Mouse (Mus musculus) midbrain, embryonic 13.5 days (tissue): ENCODE measurements at regions not wholly inside any gene's neighbourhood (a gene's known extent, or its start where the extent isn't known, plus 50 kb on each side); places are given as distances from the start of the nearest gene placed in this dataset.
A peak's percentile ranks its signal among the peaks of the same experiment; 100 is the strongest.

Source experiments
- ATAC-seq: fragments of 200-750 bp; cut with Nextera tagmentation; 2 replicates; pipeline ENCODE4 v1.8.0; 2017; ENCODE audit warnings: mild to moderate bottlenecking, moderate TSS enrichment, moderate library complexity
- H3K27ac ChIP-seq: fragments of 300-500 bp; sonication (generic); 2 replicates; pipeline ENCODE4 v1.5.1; 2015; ENCODE audit warnings: inconsistent platforms, mild to moderate bottlenecking, moderate library complexity
- H3K27me3 ChIP-seq: fragments of 300-500 bp; sonication (generic); 2 replicates; pipeline ENCODE4 v1.6.1; 2015; ENCODE audit warnings: mild to moderate bottlenecking, inconsistent platforms
- H3K36me3 ChIP-seq: fragments of 300-500 bp; sonication (generic); 2 replicates; pipeline ENCODE4 v1.6.1; 2015; ENCODE audit warnings: mild to moderate bottlenecking, inconsistent platforms
- H3K4me1 ChIP-seq: fragments of 300-500 bp; sonication (generic); replicated peaks from 2 replicates; pipeline ENCODE4 v1.6.1; 2015; ENCODE audit warnings: inconsistent platforms
- H3K4me2 ChIP-seq: fragments of 300-500 bp; sonication (generic); replicated peaks from 2 replicates; pipeline ENCODE4 v1.6.1; 2015; ENCODE audit warnings: moderate library complexity, mild to moderate bottlenecking, inconsistent platforms
- H3K4me3 ChIP-seq: fragments of 300-500 bp; sonication (generic); replicated peaks from 2 replicates; pipeline ENCODE4 v1.5.1; 2015; ENCODE audit warnings: mild to moderate bottlenecking, inconsistent platforms
- H3K9ac ChIP-seq: fragments of 300-500 bp; sonication (generic); replicated peaks from 2 replicates; pipeline ENCODE4 v1.6.1; 2015; ENCODE audit warnings: mild to moderate bottlenecking, inconsistent platforms
- H3K9me3 ChIP-seq: fragments of 300-500 bp; sonication (generic); 2 replicates; pipeline ENCODE4 v1.6.1; 2016; ENCODE audit warnings: mild to moderate bottlenecking, inconsistent platforms
- WGBS: fragments of 180-500 bp; shearing (Covaris S2); methylation state at CpG from one replicate; pipeline ENCODE4 v1.1.7; 2015; 5-methylcytosine and 5-hydroxymethylcytosine counted together

DNA sequence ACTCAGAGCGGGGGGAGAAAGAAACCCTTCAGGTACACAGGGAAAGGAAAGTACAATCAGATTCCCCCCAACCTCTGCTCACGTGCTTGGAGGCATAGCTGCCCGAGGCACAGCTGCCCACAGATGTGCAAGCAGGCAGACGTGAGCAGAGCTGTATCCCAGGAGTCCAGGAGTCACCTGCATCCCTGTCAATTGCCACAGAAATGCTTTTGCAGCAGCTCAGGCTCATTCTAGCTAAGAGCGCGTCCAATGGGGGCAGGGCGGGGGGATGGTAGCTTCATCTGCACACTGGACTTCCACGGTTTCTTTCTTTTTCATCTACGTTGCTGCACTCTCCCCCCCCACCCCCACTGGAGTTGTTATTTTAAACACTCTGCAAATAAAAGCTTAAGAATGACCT is 66.0 kb upstream of the Fat4 start:
- Histone ChIP-seq H3K36me3 (no peaks in the 10 kb centered on the region), H3K27ac (peak overlapping the region; percentile 22; the same call in 1 of the 2 replicates), H3K4me2 (peak overlapping the region; percentile 25; the same call in 1 of the 2 replicates), H3K9me3 (no peaks in the 10 kb centered on the region), H3K4me3 (no peak overlapping the region), H3K27me3 (no peaks in the 10 kb centered on the region), H3K4me1 (peaks cover 11% of the 10 kb centered on the region), H3K9ac (no peak overlapping the region)
- peak; percentile 85 for ATAC-seq
- WGBS, result 39% methylated on average over 9 of the region's 9 CpGs

DNA sequence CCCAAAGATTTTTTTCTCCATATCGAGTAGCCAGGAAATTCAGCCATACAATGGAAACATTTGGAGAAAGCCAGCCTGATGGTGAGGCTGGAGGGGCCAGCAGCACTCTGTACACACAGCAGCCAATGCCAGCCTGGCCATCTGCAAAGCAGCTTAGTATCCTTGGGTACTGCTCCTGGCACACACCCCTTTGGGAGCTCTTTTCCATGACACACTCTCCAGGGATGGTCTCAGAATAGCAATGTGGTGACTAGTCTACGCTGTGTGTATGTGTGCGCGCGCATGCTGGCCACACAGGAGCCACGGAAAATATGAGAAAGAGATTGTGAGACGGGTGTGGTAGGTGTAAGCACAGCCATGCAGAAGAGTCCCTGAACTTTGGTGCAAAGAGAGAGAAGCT is 66.4 kb upstream of the Fat4 start:
- no peak overlapping the region for H3K4me3 ChIP-seq
- no peak overlapping the region for H3K4me2 ChIP-seq
- no peaks in the 10 kb centered on the region for H3K36me3 ChIP-seq
- WGBS, result 88% methylated on average over 7 of the region's 7 CpGs
- peak; percentile 79 for ATAC-seq
- peak overlapping the region; percentile 22 for H3K27ac ChIP-seq
- H3K4me1 ChIP-seq, result peaks cover 11% of the 10 kb centered on the region
- H3K9ac ChIP-seq, result no peak overlapping the region
- H3K27me3 ChIP-seq, result no peaks in the 10 kb centered on the region
- H3K9me3 ChIP-seq, result no peaks in the 10 kb centered on the region

- no peaks in the 10 kb centered on the region for H3K9me3 ChIP-seq
- H3K4me1 ChIP-seq, result peaks cover 11% of the 10 kb centered on the region
- H3K27me3 ChIP-seq, result no peaks in the 10 kb centered on the region
- no peak overlapping the region for H3K4me2 ChIP-seq
- WGBS, result 82% methylated on average over 5 of the region's 5 CpGs
- H3K4me3 ChIP-seq, result no peak overlapping the region
- H3K9ac ChIP-seq, result no peak overlapping the region
- H3K27ac ChIP-seq, result no peak overlapping the region
- no peaks in the 10 kb centered on the region for H3K36me3 ChIP-seq
- no peak for ATAC-seq
Observed at GRCm38 (mm10) chr3:38817651-38818050, 69.1 kb upstream of the Fat4 start.

GRCm38 (mm10) chr3:38812457-38812856 is 74.3 kb upstream of the Fat4 start:
- no peaks in the 10 kb centered on the region for H3K27me3 ChIP-seq
- peak; percentile 84 for ATAC-seq
- 39% methylated on average over 4 of the region's 4 CpGs for WGBS
- H3K27ac ChIP-seq, result no peak overlapping the region
- no peak overlapping the region for H3K4me2 ChIP-seq
- H3K9me3 ChIP-seq, result no peaks in the 10 kb centered on the region
- H3K4me3 ChIP-seq, result no peak overlapping the region
- H3K36me3 ChIP-seq, result no peaks in the 10 kb centered on the region
- H3K4me1 ChIP-seq, result no peaks in the 10 kb centered on the region
- no peak overlapping the region for H3K9ac ChIP-seq

DNA sequence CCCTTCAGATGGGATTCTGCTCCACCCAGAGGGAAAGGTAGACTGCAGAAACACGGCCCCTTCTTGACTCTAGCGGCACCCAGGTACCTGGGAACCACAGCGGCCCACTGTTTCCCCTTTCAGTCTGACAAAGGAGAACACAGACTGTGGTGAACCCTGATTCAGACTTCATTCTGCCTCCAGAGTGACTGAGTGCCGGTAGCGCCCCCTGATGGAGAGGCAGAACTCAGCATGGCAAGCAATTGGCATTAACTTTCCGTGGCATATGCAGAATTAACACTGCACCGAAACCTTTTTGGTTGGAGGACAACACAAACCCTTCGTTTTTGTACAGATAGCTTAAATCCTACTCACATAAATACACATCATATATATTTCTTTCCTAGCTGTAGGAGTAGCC is 75.1 kb upstream of the Fat4 start:
- 91% methylated on average over 8 of the region's 8 CpGs for WGBS
- Histone ChIP-seq H3K9me3 (no peaks in the 10 kb centered on the region), H3K36me3 (no peaks in the 10 kb centered on the region), H3K9ac (no peak overlapping the region), H3K4me2 (no peak overlapping the region), H3K27me3 (no peaks in the 10 kb centered on the region), H3K4me1 (0 out of 2 replicates have a peak, but pooled peaks cover 1% of the 10 kb centered on the region), H3K27ac (0 out of 2 replicates have a peak overlapping the region, but pooled peaks have one; percentile 21), H3K4me3 (no peak overlapping the region)
- no peak for ATAC-seq

GRCm38 (mm10) chr3:38806469-38807055 is 80.2 kb upstream of the Fat4 start:
- no peak overlapping the region for H3K9ac ChIP-seq
- no peak for ATAC-seq
- H3K4me2 ChIP-seq, result no peak overlapping the region
- 81% methylated on average over 1 of the region's 1 CpGs for WGBS
- no peaks in the 10 kb centered on the region for H3K9me3 ChIP-seq
- no peaks in the 10 kb centered on the region for H3K36me3 ChIP-seq
- 0 out of 2 replicates have a peak, but pooled peaks cover 6% of the 10 kb centered on the region for H3K4me1 ChIP-seq
- H3K4me3 ChIP-seq, result no peak overlapping the region
- no peaks in the 10 kb centered on the region for H3K27me3 ChIP-seq
- no peak overlapping the region for H3K27ac ChIP-seq

GRCm38 (mm10) chr3:38806036-38806435 is 80.7 kb upstream of the Fat4 start:
- WGBS, result 81% methylated on average over 5 of the region's 5 CpGs
- H3K9me3 ChIP-seq, result no peaks in the 10 kb centered on the region
- no peaks in the 10 kb centered on the region for H3K27me3 ChIP-seq
- ATAC-seq, result no peak
- no peak overlapping the region for H3K9ac ChIP-seq
- 0 out of 2 replicates have a peak, but pooled peaks cover 6% of the 10 kb centered on the region for H3K4me1 ChIP-seq
- H3K4me2 ChIP-seq, result no peak overlapping the region
- no peaks in the 10 kb centered on the region for H3K36me3 ChIP-seq
- no peak overlapping the region for H3K27ac ChIP-seq
- H3K4me3 ChIP-seq, result no peak overlapping the region

GRCm38 (mm10) chr3:38795646-38796301 is 91.0 kb upstream of the Fat4 start:
- Histone ChIP-seq H3K9ac (no peak overlapping the region), H3K36me3 (no peaks in the 10 kb centered on the region), H3K27ac (peak overlapping the region; percentile 74), H3K4me2 (no peak overlapping the region), H3K9me3 (no peaks in the 10 kb centered on the region), H3K4me1 (peaks cover 15% of the 10 kb centered on the region), H3K4me3 (no peak overlapping the region), H3K27me3 (no peaks in the 10 kb centered on the region)
- peak; percentile 79 for ATAC-seq
- 64% methylated on average over 11 of the region's 11 CpGs for WGBS

GRCm38 (mm10) chr3:38793221-38793620 is 93.5 kb upstream of the Fat4 start:
- Histone ChIP-seq H3K9ac (no peak overlapping the region), H3K4me3 (no peak overlapping the region), H3K4me1 (peaks cover 18% of the 10 kb centered on the region), H3K9me3 (no peaks in the 10 kb centered on the region), H3K36me3 (no peaks in the 10 kb centered on the region), H3K27ac (no peak overlapping the region), H3K4me2 (no peak overlapping the region), H3K27me3 (no peaks in the 10 kb centered on the region)
- no peak for ATAC-seq
- WGBS, result 93% methylated on average over 3 of the region's 3 CpGs

DNA sequence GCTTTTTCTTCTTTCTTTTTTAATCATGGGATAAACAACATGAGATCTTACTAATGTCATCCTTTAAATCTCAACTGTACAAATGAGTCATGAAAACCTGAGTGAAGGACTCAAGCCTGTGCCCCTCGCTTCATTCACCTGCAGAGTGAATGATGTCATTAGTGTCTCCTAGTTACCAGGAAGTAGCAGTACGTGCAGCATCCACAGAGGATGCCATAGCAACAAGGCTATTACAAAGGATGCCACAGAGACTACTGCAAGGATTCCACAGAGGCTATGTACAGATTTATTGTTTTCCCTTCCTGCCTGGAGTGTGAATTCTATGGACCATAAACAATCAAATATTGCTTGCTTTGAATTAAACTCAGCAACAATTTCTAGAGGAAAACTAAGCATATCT is 98.0 kb upstream of the Fat4 start:
- Histone ChIP-seq H3K36me3 (no peaks in the 10 kb centered on the region), H3K4me2 (no peak overlapping the region), H3K9me3 (no peaks in the 10 kb centered on the region), H3K27me3 (no peaks in the 10 kb centered on the region), H3K9ac (no peak overlapping the region), H3K4me3 (no peak overlapping the region), H3K4me1 (peaks cover 3% of the 10 kb centered on the region; the same call in 1 of the 2 replicates), H3K27ac (0 out of 2 replicates have a peak overlapping the region, but pooled peaks have one; percentile 1)
- peak; percentile 86 for ATAC-seq
- WGBS, result 21% methylated on average over 2 of the region's 2 CpGs

- no peak for ATAC-seq
- Histone ChIP-seq H3K4me2 (no peak overlapping the region), H3K4me3 (no peak overlapping the region), H3K4me1 (peaks cover under 1% of the 10 kb centered on the region; the same call in 1 of the 2 replicates), H3K27ac (no peak overlapping the region), H3K9ac (no peak overlapping the region), H3K36me3 (no peaks in the 10 kb centered on the region), H3K9me3 (no peaks in the 10 kb centered on the region), H3K27me3 (no peaks in the 10 kb centered on the region)
- 90% methylated on average over 6 of the region's 6 CpGs for WGBS
Observed at GRCm38 (mm10) chr3:38783711-38784110, 103.0 kb upstream of the Fat4 start.

GRCm38 (mm10) chr3:38783051-38783450 is 103.7 kb upstream of the Fat4 start:
- no peaks in the 10 kb centered on the region for H3K9me3 ChIP-seq
- 32% methylated on average over 3 of the region's 3 CpGs for WGBS
- no peak for ATAC-seq
- H3K27ac ChIP-seq, result peak overlapping the region; percentile 9; the same call in 1 of the 2 replicates
- H3K4me1 ChIP-seq, result no peaks in the 10 kb centered on the region; the same call in 1 of the 2 replicates
- H3K4me2 ChIP-seq, result no peak overlapping the region
- no peak overlapping the region for H3K9ac ChIP-seq
- H3K27me3 ChIP-seq, result no peaks in the 10 kb centered on the region
- no peak overlapping the region for H3K4me3 ChIP-seq
- H3K36me3 ChIP-seq, result no peaks in the 10 kb centered on the region
